1 mouse cellular context compared by ENCODE assay signal in genomic region chr2:180227262-180228059, GRCm38 (mm10).
TF ChIP-seq lines count a peak whose summit lies in the region.

No protein-coding gene starts in this region.

TF ChIP-seq in MEL, 35 proteins besides CTCF, POLR2A, EP300 and RAD21:
- TF ChIP-seq MYC (IDR thresholded peaks at IDR 0.05; ENCODE audit: low read depth, low read length) (no peak), NRF1 (IDR thresholded peaks at IDR 0.05; ENCODE audit: insufficient read depth, low read depth, low read length, poor library complexity, severe bottlenecking) (no peak), USF1 (IDR thresholded peaks at IDR 0.05; ENCODE audit: low read depth, low read length) (no peak), MAX (IDR thresholded peaks at IDR 0.05; ENCODE audit: low read length) (no peak), MAFK (IDR thresholded peaks at IDR 0.05; ENCODE audit: borderline replicate concordance, low read depth, low read length) (no peak), GATA1 (IDR thresholded peaks at IDR 0.05; ENCODE audit: low read depth, low read length) (no peak), CHD1 (IDR thresholded peaks at IDR 0.05; ENCODE audit: low read depth, low read length) (no peak)
